Mouse (Mus musculus): ENCODE results near the gene Trim59.
"Not testable (repeated sequence)": the region's sequence is repeated elsewhere in the genome, so short reads cannot be mapped to it uniquely, and the experiment has no call there.

Gene Trim59

GRCm38 (mm10) chr3:69044645-69045399 lies at the start of gene Trim59:
Trim59 (minus strand) TSS chr3:69044755.
- DNase-seq: peak; percentile 90 to 94

- DNase-seq: no peak
Measured at GRCm38 (mm10) chr3:69064005-69064404, 19.4 kb upstream of the Trim59 start.

- no peak for DNase-seq
Measured at GRCm38 (mm10) chr3:69062764-69063163, 18.2 kb upstream of the Trim59 start.

- no peak for DNase-seq
Measured at GRCm38 (mm10) chr3:69060672-69061071, 16.1 kb upstream of the Trim59 start.

GRCm38 (mm10) chr3:69055871-69056270 lies 11.3 kb upstream of the Trim59 start:
- peak; percentile 25 to 49 for DNase-seq

- DNase-seq: no peak
Measured at GRCm38 (mm10) chr3:69054760-69055432, 10.3 kb upstream of the Trim59 start.

- DNase-seq: no peak
Measured at GRCm38 (mm10) chr3:69051894-69052293, 7.3 kb upstream of the Trim59 start.

GRCm38 (mm10) chr3:69049011-69049410 lies 4.5 kb upstream of the Trim59 start:
- no peak for DNase-seq

GRCm38 (mm10) chr3:69047684-69048083 lies 3.1 kb upstream of the Trim59 start:
- DNase-seq: no peak

- DNase-seq: no peak
Measured at GRCm38 (mm10) chr3:69046509-69046908, 2.0 kb upstream of the Trim59 start.

GRCm38 (mm10) chr3:69045750-69046149 lies 1.2 kb upstream of the Trim59 start:
- no peak for DNase-seq

GRCm38 (mm10) chr3:69045400-69045703 lies 797 bp upstream of the Trim59 start:
- no peak for DNase-seq

GRCm38 (mm10) chr3:69044167-69044591 lies 376 bp downstream of the Trim59 start:
- DNase-seq: no peak

GRCm38 (mm10) chr3:69041298-69041697 lies 3.3 kb downstream of the Trim59 start:
- DNase-seq: no peak

- no peak for DNase-seq
Measured at GRCm38 (mm10) chr3:69040105-69040504, 4.5 kb downstream of the Trim59 start.

- no peak for DNase-seq
Measured at GRCm38 (mm10) chr3:69026133-69026783, 18.3 kb downstream of the Trim59 start.

GRCm38 (mm10) chr3:69020764-69021163 lies 23.8 kb downstream of the Trim59 start:
- DNase-seq: no peak

- no peak for DNase-seq
Measured at GRCm38 (mm10) chr3:69020285-69020684, 24.3 kb downstream of the Trim59 start.

GRCm38 (mm10) chr3:69018635-69019034 lies 25.9 kb downstream of the Trim59 start:
- not testable (repeated sequence) for DNase-seq

GRCm38 (mm10) chr3:69017181-69017580 lies 27.4 kb downstream of the Trim59 start:
- no peak for DNase-seq

GRCm38 (mm10) chr3:69008873-69009272 lies 35.7 kb downstream of the Trim59 start:
- no peak for DNase-seq

GRCm38 (mm10) chr3:69006246-69006760 lies 38.3 kb downstream of the Trim59 start:
- no peak for DNase-seq
